Mouse (Mus musculus) lung, embryonic 15.5 days (tissue): Measurements from ENCODE around the gene Fut2. TPM values are rescaled to one million over a fixed set of nuclear protein-coding genes. Genes with fewer than 3 reads are reported as not detected.
"Not testable (repeated sequence)": the region's sequence is repeated elsewhere in the genome, so short reads cannot be mapped to it uniquely, and the experiment has no call there.

Experiments used
- ATAC-seq: fragments of 200-750 bp; cut with Nextera tagmentation; 2 replicates; pipeline ENCODE4 v1.8.0; 2017; ENCODE audit warnings: moderate number of reproducible peaks, borderline replicate concordance; ENCODE audit not compliant: low FRiP score, low TSS enrichment; ENCODE audit errors: extremely low read depth
- H3K27ac ChIP-seq: fragments of 300-500 bp; sonication (generic); 2 replicates; pipeline ENCODE4 v1.5.1; 2015; ENCODE audit warnings: moderate library complexity, mild to moderate bottlenecking, inconsistent platforms
- H3K27me3 ChIP-seq: fragments of 300-500 bp; sonication (generic); 2 replicates; pipeline ENCODE4 v1.6.1; 2015; ENCODE audit warnings: inconsistent platforms
- H3K36me3 ChIP-seq: fragments of 300-500 bp; sonication (generic); 2 replicates; pipeline ENCODE4 v1.6.1; 2015; ENCODE audit warnings: inconsistent platforms
- H3K4me1 ChIP-seq: fragments of 300-500 bp; sonication (generic); 2 replicates; pipeline ENCODE4 v1.6.1; 2015; ENCODE audit warnings: inconsistent platforms
- H3K4me2 ChIP-seq: fragments of 300-500 bp; sonication (generic); 2 replicates; pipeline ENCODE4 v1.6.1; 2015; ENCODE audit warnings: inconsistent platforms, mild to moderate bottlenecking, moderate library complexity
- H3K4me3 ChIP-seq: fragments of 300-500 bp; sonication (generic); 2 replicates; pipeline ENCODE4 v1.5.1; 2015; ENCODE audit warnings: mild to moderate bottlenecking, inconsistent platforms
- H3K9ac ChIP-seq: fragments of 300-500 bp; sonication (generic); 2 replicates; pipeline ENCODE4 v1.6.1; 2015; ENCODE audit warnings: inconsistent platforms
- H3K9me3 ChIP-seq: fragments of 300-500 bp; sonication (generic); 2 replicates; pipeline ENCODE4 v1.6.1; 2016; ENCODE audit warnings: inconsistent platforms
- WGBS: fragments of 180-500 bp; shearing (Covaris S2); methylation state at CpG from one replicate; pipeline ENCODE4 v1.1.7; 2015; 5-methylcytosine and 5-hydroxymethylcytosine counted together
- polyA plus RNA-seq: library from polyadenylated mRNA; unstranded; fragments of >200 nt; fragmentation: Nextera tagmentation; extraction: Ambion mirVana; gene quantifications from 2 replicates; pipeline ENCODE4 v1.2.1, GENCODE M21; 2015

Fut2 gene
- polyA plus RNA-seq, 1 experiment from 2014 or later: 0.57 TPM

DNA sequence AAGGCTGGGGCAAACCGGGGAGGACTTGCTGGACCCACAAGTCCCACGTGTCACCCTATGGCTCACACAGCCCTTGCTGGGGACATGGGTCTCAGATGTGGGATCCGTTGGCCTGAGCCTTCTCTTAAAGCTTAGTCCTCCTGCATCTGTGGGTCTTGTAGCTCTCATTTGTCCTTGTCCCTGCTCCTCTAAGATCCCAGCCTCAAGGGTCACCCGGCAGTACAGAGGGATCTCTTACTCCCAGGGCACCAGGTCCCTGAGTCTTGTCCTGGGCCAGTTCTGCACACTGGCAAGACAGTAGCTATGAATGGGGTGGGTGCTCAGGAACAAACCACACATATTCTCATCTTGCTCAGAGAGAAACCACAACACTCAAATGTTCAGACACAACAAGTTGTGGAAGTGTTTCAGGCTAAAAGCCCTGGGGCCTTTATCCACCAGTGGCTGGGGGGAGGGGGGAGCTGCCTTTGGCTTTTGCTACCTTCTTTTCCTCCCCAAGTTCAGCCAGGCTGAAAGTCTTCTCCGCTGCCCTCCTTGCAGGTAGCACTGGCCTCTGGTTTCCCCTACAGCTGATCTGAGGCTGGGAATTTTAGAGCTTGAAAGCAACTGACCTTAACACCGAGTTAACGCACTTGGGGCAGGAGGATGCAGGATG lies 17.3 kb upstream of the Fut2 start, which contains the start of gene Ntn5:
Gene Ntn5, plus strand, starts transcription at position 627 of the 655 bp plus-strand sequence.
- H3K4me2 ChIP-seq: no peak within 1 kb of the TSS
- no peak within 1 kb of the TSS for H3K9ac ChIP-seq
- H3K36me3 ChIP-seq: no peaks in the 10 kb centered on the region
- no peak within 1 kb of the TSS for H3K27ac ChIP-seq
- H3K27me3 ChIP-seq: no peaks in the 10 kb centered on the region
- H3K9me3 ChIP-seq: no peaks in the 10 kb centered on the region
- peaks cover 20% of the 10 kb centered on the region for H3K4me1 ChIP-seq
- H3K4me3 ChIP-seq: no peak within 1 kb of the TSS
- 79% methylated on average over 7 of the region's 7 CpGs for WGBS
- ATAC-seq: no peak

DNA sequence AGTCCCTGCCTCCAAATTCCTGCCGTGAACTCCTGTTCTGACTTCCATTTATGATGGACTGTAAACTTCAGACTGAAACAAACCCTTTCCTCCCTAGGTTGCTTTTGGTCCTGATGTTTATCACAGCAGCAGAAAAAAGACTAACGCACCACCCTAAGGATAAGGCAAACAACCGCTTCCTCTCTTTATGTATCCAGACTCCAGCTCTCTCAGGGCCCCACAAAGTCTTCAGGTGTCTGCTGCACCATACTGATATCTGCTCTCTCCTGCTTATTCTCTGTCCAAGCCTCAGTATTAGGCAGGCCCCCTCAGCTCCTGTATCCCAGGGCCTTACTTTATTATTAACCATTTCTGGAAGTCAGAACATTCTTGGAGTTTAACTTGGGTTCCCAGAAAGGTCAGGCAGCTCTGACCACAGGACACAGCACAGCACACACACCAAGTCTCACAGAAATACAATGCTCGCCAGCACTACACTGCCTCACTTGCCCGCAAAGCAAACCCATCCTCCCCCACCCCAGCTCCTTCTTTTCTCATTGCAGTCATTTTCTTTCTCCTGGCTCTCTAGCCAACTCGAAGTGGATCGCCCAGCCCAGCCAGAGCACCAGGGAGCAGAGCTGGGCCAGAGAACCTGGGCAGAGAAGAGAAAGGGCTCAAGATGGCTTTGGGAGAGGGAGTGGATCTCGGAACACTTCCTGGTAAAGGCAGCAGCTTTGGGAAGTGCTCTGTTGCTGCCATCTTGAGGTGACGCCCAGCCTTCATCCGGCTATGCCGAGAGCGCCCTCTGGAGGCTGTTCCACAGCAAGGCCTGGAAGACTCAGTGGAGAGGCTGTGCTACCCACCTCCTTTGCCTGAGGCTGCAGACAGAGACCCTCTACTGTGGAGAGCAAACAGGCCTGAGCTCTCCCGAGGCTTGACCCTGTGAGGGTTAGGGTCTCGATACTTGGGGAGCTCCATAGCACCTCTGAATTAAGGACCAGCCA lies 16.2 kb upstream of the Fut2 start:
- Histone ChIP-seq H3K4me3 (no peak overlapping the region), H3K4me1 (peaks cover 20% of the 10 kb centered on the region), H3K9ac (no peak overlapping the region), H3K4me2 (peak overlapping the region; percentile 44), H3K9me3 (no peaks in the 10 kb centered on the region), H3K36me3 (no peaks in the 10 kb centered on the region), H3K27ac (peak overlapping the region; percentile 54), H3K27me3 (no peaks in the 10 kb centered on the region)
- WGBS: 27% methylated on average over 14 of the region's 14 CpGs
- ATAC-seq: peak; percentile 55; the same call in 1 of the 2 replicates

DNA sequence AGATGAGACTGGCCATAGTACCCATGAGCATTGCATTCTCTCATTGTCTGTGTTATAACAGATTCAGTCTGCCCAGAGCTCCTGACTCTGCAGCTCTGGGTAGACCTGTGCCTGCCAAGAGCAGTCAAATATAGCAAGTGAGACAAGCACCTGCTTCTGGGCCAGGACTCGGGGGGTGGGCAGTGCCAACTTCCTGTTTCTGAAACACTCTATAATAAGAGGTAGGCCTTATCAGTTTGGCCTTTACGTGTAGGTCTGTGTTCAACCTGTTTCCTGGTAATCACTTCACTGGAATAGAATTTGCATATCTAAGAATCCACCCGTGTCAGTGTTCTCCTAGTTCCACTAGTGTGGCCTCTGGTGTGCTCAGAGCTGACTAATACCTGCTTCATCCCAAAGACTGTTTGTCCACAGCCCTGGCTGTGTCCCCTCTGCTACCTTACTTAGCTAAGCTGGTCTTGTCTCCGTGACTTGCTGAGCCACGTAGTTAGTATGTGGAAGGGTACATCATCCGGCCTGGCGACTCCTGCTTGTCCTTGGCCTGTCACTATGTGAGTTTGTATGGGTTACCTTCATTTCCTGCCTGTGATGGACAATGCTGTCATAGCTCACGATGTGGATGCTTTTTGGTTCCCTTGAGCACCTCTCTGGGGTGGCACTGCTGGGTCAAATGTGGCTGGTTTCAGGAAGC lies 15.0 kb upstream of the Fut2 start:
- H3K27ac ChIP-seq: peak overlapping the region; percentile 18
- no peak overlapping the region for H3K4me2 ChIP-seq
- 66% methylated on average over 8 of the region's 8 CpGs for WGBS
- no peak overlapping the region for H3K4me3 ChIP-seq
- H3K27me3 ChIP-seq: no peaks in the 10 kb centered on the region
- ATAC-seq: no peak
- no peaks in the 10 kb centered on the region for H3K36me3 ChIP-seq
- no peak overlapping the region for H3K9ac ChIP-seq
- H3K9me3 ChIP-seq: no peaks in the 10 kb centered on the region
- peaks cover 20% of the 10 kb centered on the region for H3K4me1 ChIP-seq

DNA sequence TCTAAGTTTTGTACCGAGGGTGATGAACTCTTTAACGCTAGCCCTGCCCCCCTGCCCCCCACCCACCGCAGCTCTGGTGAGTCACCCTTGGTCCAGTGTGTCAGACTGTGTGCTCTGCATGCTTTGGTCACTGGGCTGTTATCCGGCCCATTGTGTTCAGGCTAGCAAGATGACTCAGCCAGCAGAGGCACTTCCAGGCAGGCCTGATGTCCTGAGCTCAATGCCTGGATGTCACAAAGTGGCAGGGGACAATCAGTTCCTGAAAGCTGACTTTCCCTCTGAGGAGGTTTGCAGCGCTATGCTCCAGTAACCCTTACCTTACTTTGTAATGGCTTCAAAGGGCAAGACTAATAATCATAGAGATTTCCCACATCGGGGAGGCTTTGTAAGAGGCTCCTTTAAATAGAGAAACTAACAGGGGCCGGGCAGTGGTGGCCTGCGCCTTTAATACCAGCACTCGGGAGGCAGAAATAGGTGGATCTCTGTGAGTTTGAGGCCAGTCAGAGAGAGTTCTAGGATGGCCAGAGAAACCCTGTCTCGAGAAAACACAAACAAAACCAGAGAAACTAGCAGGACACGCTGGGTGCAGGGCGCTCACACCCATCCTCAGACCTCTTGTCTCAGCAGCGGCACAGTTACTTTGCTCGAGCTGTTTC lies 13.9 kb upstream of the Fut2 start:
- 63% methylated on average over 14 of the region's 14 CpGs for WGBS

DNA sequence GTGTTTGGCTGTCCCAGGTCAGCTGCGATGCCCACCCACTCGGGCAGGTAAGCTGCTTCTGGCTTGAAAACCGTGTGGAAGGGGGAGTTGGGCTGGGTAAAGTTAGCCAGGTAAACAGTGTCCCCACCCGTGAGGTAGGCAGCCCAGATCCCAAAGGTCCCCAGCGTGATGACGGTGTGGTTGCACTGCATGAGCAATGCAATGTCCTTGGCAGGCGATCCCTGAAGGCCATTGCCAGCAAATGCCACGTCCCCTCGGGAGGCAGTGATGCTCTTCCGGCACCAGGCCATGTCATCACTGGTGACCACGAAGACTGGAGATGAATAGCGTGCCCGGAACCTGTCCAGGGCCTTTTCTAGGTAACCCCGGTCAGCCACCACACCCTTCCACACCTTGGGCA lies 12.3 kb upstream of the Fut2 start:
- Histone ChIP-seq H3K9ac (no peak overlapping the region), H3K4me1 (peaks cover 13% of the 10 kb centered on the region; the same call in 1 of the 2 replicates), H3K9me3 (no peaks in the 10 kb centered on the region), H3K36me3 (no peaks in the 10 kb centered on the region), H3K27ac (no peak overlapping the region), H3K4me3 (no peak overlapping the region), H3K27me3 (no peaks in the 10 kb centered on the region), H3K4me2 (no peak overlapping the region)
- 91% methylated on average over 14 of the region's 14 CpGs for WGBS
- no peak for ATAC-seq

More for the DNA sequence above, 13.9 kb upstream of the Fut2 start:
- H3K36me3 ChIP-seq: no peaks in the 10 kb centered on the region
- H3K4me2 ChIP-seq: no peak overlapping the region
- no peak overlapping the region for H3K9ac ChIP-seq
- H3K4me3 ChIP-seq: no peak overlapping the region
- no peaks in the 10 kb centered on the region for H3K27me3 ChIP-seq
- H3K27ac ChIP-seq: peak overlapping the region; percentile 35
- peaks cover 13% of the 10 kb centered on the region; the same call in 1 of the 2 replicates for H3K4me1 ChIP-seq
- H3K9me3 ChIP-seq: no peaks in the 10 kb centered on the region
- no peak for ATAC-seq

DNA sequence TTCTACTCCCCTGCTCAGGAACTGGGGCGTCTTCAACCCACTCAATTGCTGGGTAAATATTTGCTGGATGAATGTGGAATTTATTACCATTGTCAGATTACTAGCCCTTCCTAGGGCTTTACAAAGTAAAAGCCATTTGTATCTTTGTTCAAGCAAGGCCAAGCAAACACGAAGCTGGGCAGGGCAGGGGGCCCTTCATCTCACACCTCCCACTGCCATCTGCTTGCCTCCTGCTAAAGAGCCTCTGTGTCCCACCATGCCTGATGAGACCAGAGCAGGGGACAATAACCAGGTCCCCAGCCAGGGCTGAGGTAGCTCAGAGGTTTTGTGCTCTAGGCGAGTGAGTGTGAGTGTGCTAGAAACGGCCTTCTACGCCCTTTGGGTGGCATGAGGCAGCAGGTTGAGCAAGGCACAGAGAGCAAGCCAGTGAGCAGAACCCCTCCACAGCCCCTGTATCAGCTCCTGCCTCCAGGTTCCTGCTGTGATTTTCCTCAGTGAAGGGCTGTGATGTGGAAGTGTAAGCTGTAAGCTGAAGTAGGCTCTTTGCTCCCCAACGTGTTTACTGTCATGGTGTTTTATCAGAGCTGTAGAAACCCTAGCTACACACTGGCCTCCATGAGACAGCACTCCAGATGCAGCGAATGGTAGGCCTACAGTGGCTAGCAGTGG lies 11.6 kb upstream of the Fut2 start:
- 46% methylated on average over 7 of the region's 7 CpGs for WGBS
- no peak for ATAC-seq
- Histone ChIP-seq H3K27ac (no peak overlapping the region), H3K4me3 (no peak overlapping the region), H3K9me3 (no peaks in the 10 kb centered on the region), H3K27me3 (no peaks in the 10 kb centered on the region), H3K4me1 (peaks cover 13% of the 10 kb centered on the region; the same call in 1 of the 2 replicates), H3K9ac (no peak overlapping the region), H3K4me2 (no peak overlapping the region), H3K36me3 (no peaks in the 10 kb centered on the region)

DNA sequence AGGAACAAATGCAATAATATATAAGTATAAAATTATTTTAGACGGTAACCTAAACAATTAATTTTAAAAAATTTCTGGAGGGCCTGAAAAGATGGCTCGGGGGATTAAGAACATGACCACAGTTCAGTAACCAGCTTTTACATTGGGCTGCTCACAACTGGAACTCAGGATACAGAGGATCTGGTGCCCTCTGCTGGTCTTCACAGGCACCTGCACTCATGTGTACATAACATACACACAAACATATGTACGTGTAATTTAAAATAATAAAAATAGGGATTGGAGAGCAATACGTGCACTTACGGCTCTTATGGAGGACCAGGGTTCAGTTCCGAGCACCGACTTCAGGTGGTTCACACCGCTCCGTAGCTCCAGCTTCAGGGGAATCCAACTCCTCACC lies 2.7 kb upstream of the Fut2 start:
- 95% methylated on average over 9 of the region's 9 CpGs for WGBS
- H3K27me3 ChIP-seq: no peaks in the 10 kb centered on the region
- no peak overlapping the region for H3K4me3 ChIP-seq
- no peaks in the 10 kb centered on the region for H3K36me3 ChIP-seq
- H3K9ac ChIP-seq: no peak overlapping the region
- no peak overlapping the region for H3K4me2 ChIP-seq
- H3K9me3 ChIP-seq: no peaks in the 10 kb centered on the region
- peaks cover 20% of the 10 kb centered on the region for H3K4me1 ChIP-seq
- no peak overlapping the region for H3K27ac ChIP-seq
- ATAC-seq: no peak

DNA sequence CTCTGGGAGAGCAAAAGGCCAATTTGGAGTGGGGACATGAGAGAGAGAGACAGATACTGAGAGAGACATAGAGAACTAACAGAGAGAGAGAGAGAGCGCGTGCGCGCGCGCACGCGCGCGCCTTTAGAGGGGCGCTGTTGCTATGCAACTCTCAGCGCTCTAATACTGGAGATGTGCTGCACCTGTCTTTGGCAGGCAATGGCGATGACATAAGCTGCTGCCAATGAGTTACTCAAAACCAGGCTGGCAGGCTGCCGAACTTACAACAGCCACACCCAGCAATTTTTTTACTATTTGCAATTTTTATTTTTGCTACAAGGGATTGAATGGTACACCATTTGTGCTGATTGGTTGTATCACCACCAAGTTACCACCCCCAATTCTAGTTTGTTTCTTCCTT lies 1.6 kb upstream of the Fut2 start:
- H3K4me2 ChIP-seq: no peak overlapping the region
- 63% methylated on average over 14 of the region's 14 CpGs for WGBS

DNA sequence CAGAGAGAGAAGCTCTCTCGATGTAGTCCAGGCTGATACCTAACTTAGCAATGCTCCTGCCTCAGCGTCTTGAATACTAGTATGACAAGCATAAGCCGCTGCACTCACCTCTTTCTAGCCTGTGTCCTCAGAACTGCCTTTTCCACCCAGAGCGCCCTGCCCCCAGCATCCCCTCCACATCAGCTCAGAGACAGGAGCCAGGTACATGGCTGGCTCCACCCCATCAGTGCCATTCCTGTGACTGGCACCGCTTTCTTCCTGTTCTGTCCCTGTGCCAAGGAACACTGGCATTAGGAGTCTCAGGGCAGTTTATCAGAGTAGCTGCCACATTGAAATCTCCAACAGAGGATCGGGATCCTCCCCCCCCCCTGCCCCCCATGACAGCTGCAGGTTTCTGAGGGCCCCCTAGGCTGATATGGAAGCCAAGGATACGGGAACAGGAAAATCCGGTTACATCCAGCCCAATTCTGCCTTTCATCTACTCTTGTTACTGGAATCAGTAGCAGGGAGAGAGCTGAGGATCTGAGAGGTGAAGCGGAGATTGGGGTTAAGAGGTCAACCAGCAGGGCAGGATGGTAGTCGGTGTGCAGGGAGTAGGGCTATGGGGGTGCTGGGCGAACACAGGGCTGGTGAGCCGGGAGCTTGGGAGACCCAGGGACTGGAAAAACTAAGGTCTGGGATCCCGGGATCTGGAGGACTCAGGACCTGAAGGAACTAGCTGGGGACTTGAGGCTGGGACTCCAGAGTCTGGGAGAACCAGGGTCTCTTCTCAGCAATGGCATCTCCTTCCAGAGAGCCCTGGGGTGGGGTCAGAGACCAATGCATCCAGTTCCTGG lies 673 bp downstream of the Fut2 start:
- Histone ChIP-seq H3K4me3 (no peak overlapping the region), H3K36me3 (no peaks in the 10 kb centered on the region), H3K27me3 (no peaks in the 10 kb centered on the region), H3K9ac (no peak overlapping the region), H3K4me1 (peaks cover 20% of the 10 kb centered on the region), H3K4me2 (peak overlapping the region; percentile 11; the same call in 1 of the 2 replicates), H3K9me3 (no peaks in the 10 kb centered on the region), H3K27ac (no peak overlapping the region)
- 0 out of 2 replicates have a peak, but pooled peaks have one; percentile 27 for ATAC-seq
- WGBS: 36% methylated on average over 13 of the region's 13 CpGs

More for the DNA sequence above, 1.6 kb upstream of the Fut2 start:
- H3K27me3 ChIP-seq: no peaks in the 10 kb centered on the region
- no peak overlapping the region for H3K4me3 ChIP-seq
- H3K9me3 ChIP-seq: no peaks in the 10 kb centered on the region
- no peaks in the 10 kb centered on the region for H3K36me3 ChIP-seq
- ATAC-seq: no peak
- H3K4me1 ChIP-seq: peaks cover 20% of the 10 kb centered on the region
- no peak overlapping the region for H3K27ac ChIP-seq
- H3K9ac ChIP-seq: no peak overlapping the region

DNA sequence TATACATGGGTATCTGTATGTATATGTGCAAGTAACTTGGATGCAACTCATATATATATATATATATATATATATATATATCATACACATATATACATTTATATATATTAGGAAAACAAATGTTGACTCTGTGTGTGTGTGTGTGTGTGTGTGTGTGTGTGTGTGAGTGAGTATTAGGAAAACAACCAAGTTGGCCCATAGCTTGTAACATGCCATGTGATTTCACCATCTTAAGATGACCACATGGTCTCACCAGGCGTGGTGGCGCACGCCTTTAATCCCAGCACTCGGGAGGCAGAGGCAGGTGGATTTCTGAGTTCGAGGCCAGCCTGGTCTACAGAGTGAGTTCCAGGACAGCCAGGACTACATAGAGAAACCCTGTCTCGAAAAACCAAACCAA lies 4.5 kb downstream of the Fut2 start:
- not testable (repeated sequence) for H3K4me2 ChIP-seq, H3K36me3 ChIP-seq, H3K9ac ChIP-seq, H3K9me3 ChIP-seq, H3K27me3 ChIP-seq, H3K4me3 ChIP-seq, H3K27ac ChIP-seq, ATAC-seq
- H3K4me1 ChIP-seq: peaks cover 18% of the 10 kb centered on the region
- WGBS: 86% methylated on average over 6 of the region's 6 CpGs
